Mouse (Mus musculus) layer of hippocampus, postnatal 25 days (tissue): ENCODE measurements at regions not wholly inside any gene's neighbourhood (a gene's known extent, or its start where the extent isn't known, plus 50 kb on each side); places are given as distances from the start of the nearest gene placed in this dataset.

Experiments used
- DNase-seq, 2 experiments: peaks; one replicate each; pipeline ENCODE4 v3.0.0; 2022; ENCODE audit warnings: mixed read lengths in 2 of 2, low spot score in 1 of 2; ENCODE audit errors: extremely low spot score in 1 of 2

GRCm38 (mm10) chr1:64220486-64220885, 98.4 kb upstream of the Klf7 start:
- no peak for DNase-seq

- no peak for DNase-seq
Measured at GRCm38 (mm10) chr1:64220040-64220439, 98.0 kb upstream of the Klf7 start.

- DNase-seq = no peak
Measured at GRCm38 (mm10) chr1:64215646-64216045, 93.6 kb upstream of the Klf7 start.

GRCm38 (mm10) chr1:64209131-64209530, 87.0 kb upstream of the Klf7 start:
- no peak for DNase-seq

GRCm38 (mm10) chr1:64200387-64201023, 78.4 kb upstream of the Klf7 start:
- no peak for DNase-seq

GRCm38 (mm10) chr1:64198781-64199180, 76.7 kb upstream of the Klf7 start:
- no peak for DNase-seq

GRCm38 (mm10) chr1:64198322-64198721, 76.2 kb upstream of the Klf7 start:
- DNase-seq = no peak

- no peak for DNase-seq
Measured at GRCm38 (mm10) chr1:64195970-64196491, 73.9 kb upstream of the Klf7 start.

GRCm38 (mm10) chr1:64195294-64195693, 73.2 kb upstream of the Klf7 start:
- DNase-seq = no peak

GRCm38 (mm10) chr1:64193150-64193838, 71.2 kb upstream of the Klf7 start:
- DNase-seq = no peak

GRCm38 (mm10) chr1:64192736-64193135, 70.7 kb upstream of the Klf7 start:
- no peak for DNase-seq

GRCm38 (mm10) chr1:64191242-64192220, 69.4 kb upstream of the Klf7 start:
- no peak for DNase-seq

- DNase-seq = no peak
Measured at GRCm38 (mm10) chr1:64190705-64191104, 68.6 kb upstream of the Klf7 start.

- no peak for DNase-seq
Measured at GRCm38 (mm10) chr1:64190097-64190496, 68.0 kb upstream of the Klf7 start.

- no peak for DNase-seq
Measured at GRCm38 (mm10) chr1:64189471-64189870, 67.4 kb upstream of the Klf7 start.

- DNase-seq = no peak
Measured at GRCm38 (mm10) chr1:64187796-64188513, 65.9 kb upstream of the Klf7 start.

GRCm38 (mm10) chr1:64173708-64174107, 51.6 kb upstream of the Klf7 start:
- DNase-seq = no peak

- DNase-seq = no peak
Measured at GRCm38 (mm10) chr1:64172122-64172521, 50.0 kb upstream of the Klf7 start.
